Mouse (Mus musculus): ENCODE results near the gene Ccdc127.

Ccdc127 gene

DNA sequence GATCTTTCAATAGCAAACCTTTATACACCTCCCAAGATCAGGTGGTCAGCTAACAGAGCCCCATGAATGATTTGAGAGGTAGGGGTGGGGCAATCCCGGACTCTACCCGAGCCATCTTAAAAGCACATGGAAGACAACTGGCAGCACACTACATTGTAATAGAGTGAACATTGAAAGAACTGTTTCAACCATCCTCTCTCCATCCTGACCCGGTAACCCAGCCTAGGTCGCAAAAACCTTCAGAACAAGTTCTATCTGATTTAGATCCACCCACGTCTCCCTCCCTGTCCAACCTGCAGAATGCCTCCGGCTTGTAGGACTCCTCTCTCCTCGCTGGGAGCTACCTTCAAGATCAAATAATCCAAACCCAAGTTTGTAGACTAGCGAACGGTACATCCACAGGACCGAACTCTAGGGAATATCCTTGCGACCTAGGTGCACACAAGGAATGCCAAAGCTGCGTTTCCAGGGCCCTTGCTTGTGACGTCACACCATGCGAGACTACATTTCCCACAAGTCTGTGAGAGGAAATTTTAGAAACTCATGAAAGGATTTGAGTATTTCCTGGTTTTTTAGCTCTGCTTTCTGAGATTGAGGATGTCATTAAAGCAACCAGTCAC is 40.4 kb downstream of the Ccdc127 start, which contains the start of gene Zfp72:
Gene Zfp72 (minus strand): TSS at position 466 of the 620 bp plus-strand sequence.
- DNase-seq (ENCODE audit: low read depth, low spot score), result peak; percentile 70

GRCm38 (mm10) chr13:74391156-74391555 is 41.0 kb downstream of the Ccdc127 start:
- DNase-seq (ENCODE audit: low read depth, low spot score), result no peak

DNA sequence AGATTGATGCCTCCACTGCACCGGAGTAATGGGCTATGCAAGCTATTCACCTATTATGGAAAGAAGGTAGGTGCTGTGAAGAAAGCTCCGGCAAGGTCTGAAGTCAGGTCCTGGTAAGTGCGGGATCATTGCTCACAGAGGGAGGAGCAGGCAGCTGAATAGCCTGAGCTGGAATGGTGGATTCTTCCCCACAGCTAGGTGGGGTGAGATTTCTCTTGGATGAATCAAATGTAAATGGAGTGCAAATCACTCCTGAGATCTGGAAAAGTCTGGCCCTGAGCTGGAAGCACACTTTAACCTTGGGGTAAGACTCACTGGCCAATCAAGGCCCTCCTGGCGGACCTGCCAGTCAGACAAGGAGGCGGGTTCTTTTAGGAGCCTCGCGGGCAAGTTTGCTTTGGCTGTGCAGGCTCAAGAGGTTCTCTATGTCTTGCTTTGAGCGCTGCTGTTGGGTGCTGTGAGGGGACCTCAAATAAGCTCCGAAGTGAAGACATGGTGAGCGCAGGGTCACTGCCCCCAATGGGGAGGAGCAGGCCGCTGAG is 49.3 kb downstream of the Ccdc127 start, which contains the start of gene Ftl1-ps1:
Gene Ftl1-ps1 (plus strand): TSS at position 397 of the 542 bp plus-strand sequence.
- no peak for DNase-seq (ENCODE audit: low read depth, low spot score)

Measured in brain, embryonic 18.5 days (tissue).